Mouse (Mus musculus) cerebellum, adult 2 months (tissue): ENCODE measurements at regions not wholly inside any gene's neighbourhood (a gene's known extent, or its start where the extent isn't known, plus 50 kb on each side); places are given as distances from the start of the nearest gene placed in this dataset.

Source experiments
- CTCF ChIP-seq: fragments of 200-500 bp; IDR thresholded peaks from 2 replicates; pipeline ENCODE4 v1.5.1; 2011; ENCODE audit warnings: low read depth, mild to moderate bottlenecking, control low read depth, low read length, moderate library complexity, borderline replicate concordance; ENCODE audit not compliant: insufficient read depth
- POLR2A ChIP-seq: fragments of 200-500 bp; IDR thresholded peaks from 2 replicates; pipeline ENCODE4 v1.6.1; 2011; ENCODE audit warnings: low read length, control low read depth, borderline replicate concordance; ENCODE audit not compliant: insufficient read depth

- TF ChIP-seq POLR2A, result no peak
- no peak for TF ChIP-seq CTCF
These were observed 189.7 kb downstream of the Dkk2 start for GRCm38 (mm10) chr3:132274786-132275185.
